Mouse (Mus musculus) heart, adult 8-10 months (tissue): ENCODE results near the gene 4930432K21Rik. TPM values are rescaled to one million over a fixed set of nuclear protein-coding genes. Genes with fewer than 3 reads are reported as not detected.

Experiments used
- DNase-seq: peaks from one replicate; pipeline ENCODE4 v3.0.0; 2022; ENCODE audit warnings: low spot score
- total RNA-seq, 4 experiments: library from RNA; stranded (reverse); gene quantifications; 2 replicates each; pipeline ENCODE4 v1.2.4; 2022

Gene 4930432K21Rik
- total RNA-seq, 4 experiments from 2014 or later: 0.17 to 1.2 (median 0.31) TPM

DNA sequence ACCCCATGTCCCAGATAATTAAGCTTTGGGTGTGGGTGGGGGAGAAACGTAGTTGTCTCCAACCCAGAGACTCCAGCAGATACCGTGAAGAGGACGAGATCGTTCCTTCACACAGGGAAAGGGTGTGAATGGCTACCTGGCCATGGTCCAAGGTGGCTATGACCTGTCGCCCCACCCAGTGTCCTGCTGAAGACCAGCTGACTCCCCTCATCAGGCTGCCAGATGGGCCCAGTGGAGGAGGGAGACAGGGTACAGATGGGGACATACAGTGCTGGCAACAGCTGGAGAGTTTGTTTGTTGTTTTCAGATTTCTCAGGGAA lies 666 bp downstream of the 4930432K21Rik start:
- DNase-seq: no peak

DNA sequence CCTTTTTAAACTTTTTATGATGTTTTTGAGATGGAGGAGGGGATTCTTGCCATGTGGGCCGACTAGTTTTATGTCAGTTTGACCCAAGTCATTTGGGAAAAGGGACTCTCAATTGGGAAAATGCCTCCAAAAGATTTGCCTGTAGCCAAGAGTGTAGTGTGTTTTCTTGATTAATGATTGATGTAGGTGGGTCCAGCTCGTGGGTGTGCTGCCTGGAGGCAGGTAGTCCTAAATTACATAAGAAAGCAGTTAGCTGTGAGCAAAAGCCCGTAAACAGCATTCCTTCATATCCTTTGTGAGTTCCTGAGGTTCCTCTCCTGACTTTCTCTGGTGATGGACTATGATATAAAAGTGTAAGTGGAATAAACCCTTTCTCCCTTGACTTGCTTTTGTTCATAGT lies 1.4 kb downstream of the 4930432K21Rik start:
- no peak for DNase-seq

DNA sequence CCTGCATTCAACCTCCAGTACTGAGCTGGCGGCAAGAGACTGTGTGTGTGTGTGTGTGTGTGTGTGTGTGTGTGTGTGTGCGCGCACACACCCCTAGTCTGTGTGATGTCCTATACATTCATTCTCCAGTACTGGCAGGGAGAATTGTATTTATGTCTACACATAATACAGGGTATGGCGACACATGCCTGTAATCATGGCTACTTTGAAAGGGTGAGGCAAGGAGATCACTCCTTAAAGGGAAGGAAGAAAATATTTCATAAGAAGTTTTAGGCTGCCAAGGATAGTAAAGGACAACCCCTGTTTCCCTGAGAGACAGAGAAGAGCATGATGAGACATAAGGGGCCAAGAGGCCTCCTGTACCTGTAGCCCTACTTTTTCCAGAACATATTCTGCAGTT lies 9.8 kb downstream of the 4930432K21Rik start:
- no peak for DNase-seq

DNA sequence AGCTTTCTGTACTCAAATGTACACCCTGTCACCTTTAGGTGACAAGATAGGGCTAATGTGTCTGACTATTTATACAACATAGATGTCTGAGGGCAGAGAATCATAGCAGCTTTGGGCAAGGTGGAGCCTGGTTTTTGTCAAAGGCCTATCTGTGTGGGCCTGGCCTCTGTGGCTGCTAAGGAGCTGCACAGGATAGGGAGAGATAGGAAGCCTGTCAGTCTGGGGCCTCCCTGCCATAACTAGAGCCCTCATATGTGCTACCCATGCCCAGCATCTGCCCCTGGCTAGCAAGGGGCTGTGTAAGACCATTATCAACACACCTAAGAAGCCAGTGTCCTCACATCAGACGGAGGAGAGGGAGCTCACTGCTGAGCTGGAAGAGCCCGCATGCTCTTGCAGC lies 19.9 kb downstream of the 4930432K21Rik start:
- no peak for DNase-seq

DNA sequence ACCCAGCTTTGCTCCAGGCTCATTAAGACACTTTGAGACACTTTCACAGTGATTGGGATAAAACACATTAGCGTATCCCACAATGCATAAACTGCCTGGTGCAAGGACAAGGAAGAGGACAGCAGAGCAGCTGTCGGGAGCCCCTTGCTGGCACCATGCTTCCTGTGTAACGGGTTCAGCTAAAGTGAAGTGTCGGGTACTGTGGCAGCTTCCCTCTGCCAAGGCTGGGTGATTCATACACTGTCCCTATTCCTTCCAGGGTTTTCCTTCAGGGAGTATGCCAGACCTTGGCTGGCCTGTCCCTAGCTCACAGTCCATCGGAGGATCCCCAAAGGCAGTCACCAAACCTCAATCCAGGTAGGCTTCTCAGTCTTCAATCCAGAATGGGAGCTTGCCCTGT lies 22.3 kb downstream of the 4930432K21Rik start:
- DNase-seq: no peak

DNA sequence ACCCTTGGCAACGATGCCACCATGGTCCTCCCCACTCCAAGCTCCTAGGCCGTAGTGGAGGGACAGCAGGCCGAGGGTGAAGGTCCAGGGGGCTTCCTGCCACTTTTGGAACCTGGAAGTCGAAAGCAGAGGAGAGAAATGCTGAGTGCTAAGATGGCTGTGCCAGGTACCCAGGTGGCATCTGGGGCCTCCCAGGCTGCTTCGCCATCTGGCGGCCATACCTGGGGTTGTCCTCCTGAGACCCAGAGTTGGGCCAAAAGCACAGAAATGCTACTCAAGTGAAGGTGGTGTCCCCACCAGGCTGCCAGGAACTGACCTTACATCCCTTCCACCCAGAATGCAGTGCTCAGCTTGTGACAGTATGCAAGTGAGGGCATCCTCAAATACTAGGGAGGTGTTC lies 26.0 kb downstream of the 4930432K21Rik start:
- no peak for DNase-seq

DNA sequence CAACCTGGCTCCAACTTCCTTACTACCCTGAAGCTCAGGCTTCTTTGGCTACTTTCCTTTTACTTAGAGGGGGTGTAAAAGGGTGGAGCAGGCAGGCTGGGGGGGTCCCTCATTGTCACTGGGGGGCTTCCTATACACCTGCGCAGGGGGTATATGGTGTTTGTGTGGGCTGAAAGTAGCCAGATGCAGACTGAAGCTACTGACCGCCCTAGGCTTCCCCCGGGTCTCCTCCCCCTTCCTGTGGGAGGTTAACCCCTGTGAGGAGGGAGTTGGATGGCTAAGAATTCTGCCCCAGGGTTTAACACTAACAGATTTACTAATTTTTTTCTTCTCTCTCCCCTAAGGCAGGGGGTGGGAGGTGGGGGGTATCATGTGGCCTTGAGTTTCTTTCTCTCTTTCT lies 28.7 kb downstream of the 4930432K21Rik start:
- DNase-seq: no peak

DNA sequence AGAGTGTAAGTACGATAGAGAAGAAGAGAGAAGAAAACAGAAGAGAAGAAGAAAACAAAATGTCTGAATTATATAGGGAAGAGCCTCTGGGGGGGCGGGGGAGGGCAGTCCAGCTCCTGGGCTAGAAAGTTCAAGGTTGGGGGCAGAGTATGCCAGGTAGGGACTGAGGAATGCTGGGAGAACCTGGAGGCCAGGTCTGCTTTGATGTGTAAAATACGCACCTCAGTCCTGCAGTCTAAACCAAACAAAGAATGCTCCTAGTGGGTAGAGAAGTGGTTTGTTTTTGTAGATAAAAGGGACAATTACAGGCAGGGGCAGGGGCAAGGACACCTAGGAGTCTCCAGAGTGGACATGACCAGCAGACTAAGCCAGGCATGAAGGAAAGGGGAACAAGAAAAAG lies 29.6 kb downstream of the 4930432K21Rik start:
- no peak for DNase-seq

DNA sequence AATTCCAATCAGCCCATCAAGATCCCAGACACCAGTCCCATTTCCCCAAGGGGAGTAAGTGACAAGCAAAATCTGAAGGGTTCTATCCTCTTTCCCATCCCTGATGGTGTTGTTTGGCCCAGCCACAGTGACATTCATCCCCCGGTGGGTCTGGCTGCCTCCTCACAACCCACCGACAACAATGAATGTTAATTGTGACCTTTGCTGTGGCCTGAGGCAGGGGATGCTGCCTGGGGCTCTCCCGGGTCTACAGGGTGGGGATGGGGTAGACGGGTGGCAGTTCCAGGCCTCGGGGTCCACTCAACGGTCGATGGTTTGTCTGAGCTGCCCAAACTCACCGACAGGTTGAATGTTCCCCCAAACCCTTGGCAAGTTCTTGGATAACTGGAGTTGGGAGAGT lies 30.8 kb downstream of the 4930432K21Rik start:
- no peak for DNase-seq

DNA sequence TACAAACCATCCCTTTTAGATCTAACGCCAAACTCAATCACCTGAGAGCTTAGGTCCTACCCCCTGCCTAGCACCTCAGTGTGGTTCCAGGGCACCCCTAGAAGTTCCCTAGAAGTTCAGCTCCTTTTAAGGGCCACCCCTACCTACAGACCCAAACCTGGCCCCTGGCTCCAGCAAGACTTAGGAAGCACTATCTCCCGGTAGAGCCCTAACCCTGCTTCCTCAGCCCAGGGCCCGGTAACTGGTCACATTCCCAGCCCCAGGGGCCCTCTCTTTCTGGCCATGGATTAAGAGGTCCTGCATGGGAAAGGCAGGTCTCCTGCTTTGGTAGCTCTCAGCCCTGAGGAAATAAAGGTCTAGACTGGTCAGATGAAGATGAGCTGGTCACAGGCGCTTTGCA lies 32.1 kb downstream of the 4930432K21Rik start:
- no peak for DNase-seq

DNA sequence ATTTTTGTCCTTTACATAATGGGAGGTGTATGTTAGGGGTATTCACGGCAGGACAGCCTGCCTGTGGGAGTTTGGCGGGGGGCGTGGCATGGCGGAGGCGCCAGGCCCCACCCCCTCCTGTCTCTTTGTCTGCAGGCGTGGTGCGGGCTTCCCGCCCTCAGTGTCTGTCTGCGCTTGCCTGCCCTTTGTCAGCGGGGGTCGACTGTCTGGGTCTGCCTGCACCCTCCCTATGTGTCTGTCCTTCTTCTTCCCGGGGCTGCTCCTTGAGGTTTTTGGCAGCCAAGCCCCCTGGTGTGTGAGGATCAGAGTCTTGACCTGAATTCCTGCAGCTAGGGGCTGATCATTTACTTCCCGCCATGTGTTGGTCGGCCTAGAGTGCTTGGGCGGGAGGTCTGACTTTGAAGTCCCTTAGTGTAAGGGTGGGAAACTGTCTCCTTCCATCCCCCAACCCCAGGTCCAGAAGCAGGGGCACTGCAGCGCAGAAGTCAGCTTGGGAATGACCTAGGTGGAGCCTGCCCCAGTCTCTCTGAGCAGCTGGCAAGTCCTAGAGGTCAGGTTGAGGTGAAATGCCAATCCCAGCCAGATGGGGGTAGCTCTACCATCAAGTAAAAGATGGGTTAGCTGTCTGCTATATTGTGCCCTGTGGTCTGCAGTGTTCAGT lies 32.8 kb downstream of the 4930432K21Rik start:
- no peak for DNase-seq

DNA sequence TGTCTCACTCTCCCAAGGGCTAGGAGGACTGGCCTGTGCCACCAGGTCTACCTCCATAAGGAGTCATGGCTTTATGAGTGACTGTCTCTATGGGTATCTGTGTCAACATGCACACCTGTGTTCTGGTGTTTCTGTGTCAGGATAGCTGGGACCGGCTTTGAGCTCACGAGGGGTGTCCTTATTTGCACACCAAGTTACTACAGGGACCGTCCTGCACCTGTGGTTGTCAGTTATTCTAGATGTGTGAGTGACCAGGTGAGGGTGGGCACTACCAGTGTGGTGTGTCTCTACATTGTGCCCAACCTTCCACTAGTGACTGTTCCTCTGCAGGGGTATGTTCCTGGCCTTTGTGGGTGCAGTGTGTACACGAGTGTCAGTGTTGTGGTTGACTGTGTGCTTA lies 35.0 kb downstream of the 4930432K21Rik start:
- DNase-seq: no peak

DNA sequence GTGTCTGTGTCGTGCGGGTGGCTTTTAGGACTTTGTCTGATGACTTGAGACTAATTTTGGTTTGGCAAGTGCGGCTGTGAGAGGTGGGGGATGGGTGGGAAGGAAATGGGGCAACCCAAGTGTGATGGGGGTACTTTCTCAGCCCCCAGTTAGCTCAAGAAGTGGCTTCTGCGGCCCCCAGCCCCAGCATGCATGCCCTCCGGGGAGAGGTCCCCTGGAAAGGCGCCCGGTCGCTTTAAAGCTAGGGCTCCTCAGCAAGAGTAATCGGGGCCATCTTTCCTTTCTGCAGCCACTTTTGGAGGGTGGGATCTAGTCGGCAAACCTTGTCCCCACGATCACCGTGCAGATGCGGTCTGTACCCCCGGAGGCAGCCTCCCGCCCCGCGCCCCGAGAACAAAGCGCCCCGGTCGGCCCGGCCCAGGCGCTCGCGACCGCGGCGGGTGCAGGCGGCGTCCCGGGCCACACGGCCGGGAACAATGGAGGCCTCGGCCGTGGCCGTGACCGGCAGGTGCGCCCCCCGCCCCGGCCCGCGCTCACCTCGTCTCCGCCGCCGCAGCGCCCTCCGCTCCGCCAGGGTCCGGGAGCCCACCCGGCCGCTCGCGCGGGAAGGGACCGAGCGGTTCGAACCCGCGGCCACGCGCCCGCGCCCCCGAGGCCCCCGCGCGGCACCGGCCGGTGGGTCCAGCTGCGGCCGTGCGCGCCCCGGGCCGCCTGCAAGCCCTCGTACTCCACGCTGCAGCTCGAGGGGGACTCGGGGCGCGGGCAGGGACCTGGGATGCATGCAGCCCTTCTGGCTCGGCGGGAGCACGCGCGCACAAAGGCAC lies 35.6 kb downstream of the 4930432K21Rik start:
- no peak for DNase-seq

DNA sequence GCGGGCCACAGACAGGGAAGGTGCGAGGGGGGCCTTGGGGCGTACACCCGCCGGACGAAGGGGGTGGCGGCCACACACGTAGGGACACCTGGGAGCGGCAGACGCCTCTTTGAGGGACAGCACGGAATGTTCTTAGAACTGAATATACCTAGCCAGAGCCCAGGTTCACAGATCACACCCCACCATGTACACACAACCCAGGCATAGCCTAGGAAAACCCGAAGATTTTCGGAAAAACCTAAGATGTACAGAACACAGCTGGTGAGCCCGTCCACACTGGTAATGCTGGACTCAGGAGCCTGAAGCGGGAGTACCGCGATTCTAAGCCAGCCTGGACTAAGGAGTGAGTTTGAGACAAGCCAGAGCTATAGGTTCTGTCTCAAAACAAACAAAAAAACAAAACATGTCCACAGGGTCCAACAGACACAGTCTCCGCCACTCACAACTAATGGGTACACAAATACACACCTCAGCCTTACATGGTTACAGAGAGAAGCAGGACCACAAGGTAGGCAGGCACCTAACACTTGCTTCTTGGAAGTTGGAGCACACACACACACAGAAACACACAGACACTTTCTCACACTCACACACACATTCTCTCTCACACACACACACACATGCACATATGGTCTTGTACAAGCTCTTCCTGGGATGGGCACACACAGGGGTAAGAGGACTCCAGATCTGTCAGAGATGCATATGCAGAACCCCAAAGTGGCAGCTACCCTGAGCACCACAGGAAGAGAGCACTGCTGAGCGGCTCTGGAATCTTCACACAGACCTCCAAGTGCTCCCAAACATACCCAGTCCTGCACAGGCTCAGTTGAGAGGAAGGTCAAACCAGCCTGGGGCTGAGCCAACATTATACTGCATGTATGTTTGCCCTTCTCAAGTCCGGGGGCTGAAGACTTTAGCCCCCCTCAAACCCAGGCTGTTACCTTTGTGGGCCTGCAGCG lies 36.5 kb downstream of the 4930432K21Rik start:
- DNase-seq: no peak

DNA sequence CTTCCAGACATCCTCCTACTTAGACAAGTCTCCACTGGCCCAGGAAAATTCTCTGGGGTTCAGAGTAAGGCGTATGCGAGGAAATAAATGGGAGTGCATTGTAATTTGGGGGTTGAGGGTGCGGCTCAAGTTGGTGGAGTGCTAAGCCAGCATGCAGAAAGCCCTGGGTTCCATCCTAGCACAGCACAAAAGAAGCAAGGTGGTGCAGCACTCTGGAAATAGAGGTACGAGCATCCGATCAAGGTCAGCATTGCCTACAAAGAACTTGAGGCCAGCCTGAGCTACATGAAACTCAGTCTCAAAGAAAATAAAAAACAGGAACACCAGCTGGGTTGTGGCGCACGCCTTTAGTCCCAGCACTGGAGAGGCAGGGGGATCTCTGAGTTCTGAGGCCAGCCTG lies 37.3 kb downstream of the 4930432K21Rik start, which contains the start of gene Nanos3:
Nanos3 (minus strand) TSS at position 101 of the 400 bp plus-strand sequence.
- no peak for DNase-seq

DNA sequence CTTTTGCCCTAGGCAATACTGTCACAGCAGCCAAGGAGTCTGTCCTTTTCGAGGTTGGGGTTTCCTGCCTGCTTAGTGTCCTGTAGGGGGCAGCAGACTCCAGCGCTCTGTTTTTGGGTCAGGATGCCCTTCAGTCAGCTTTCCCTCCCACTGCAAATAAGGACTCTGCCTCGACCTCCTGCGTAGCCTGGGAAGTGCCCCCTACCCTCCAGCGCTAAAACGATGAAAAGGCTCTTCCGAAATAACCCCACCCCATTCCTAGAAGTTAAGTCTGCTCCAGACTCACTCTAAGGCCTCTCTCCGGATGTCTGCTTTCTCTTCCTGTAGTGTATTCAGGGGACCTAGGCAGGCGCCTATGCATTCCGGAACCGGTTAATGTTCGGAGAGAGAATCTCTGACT lies 38.7 kb downstream of the 4930432K21Rik start:
- DNase-seq: peak; percentile 84

DNA sequence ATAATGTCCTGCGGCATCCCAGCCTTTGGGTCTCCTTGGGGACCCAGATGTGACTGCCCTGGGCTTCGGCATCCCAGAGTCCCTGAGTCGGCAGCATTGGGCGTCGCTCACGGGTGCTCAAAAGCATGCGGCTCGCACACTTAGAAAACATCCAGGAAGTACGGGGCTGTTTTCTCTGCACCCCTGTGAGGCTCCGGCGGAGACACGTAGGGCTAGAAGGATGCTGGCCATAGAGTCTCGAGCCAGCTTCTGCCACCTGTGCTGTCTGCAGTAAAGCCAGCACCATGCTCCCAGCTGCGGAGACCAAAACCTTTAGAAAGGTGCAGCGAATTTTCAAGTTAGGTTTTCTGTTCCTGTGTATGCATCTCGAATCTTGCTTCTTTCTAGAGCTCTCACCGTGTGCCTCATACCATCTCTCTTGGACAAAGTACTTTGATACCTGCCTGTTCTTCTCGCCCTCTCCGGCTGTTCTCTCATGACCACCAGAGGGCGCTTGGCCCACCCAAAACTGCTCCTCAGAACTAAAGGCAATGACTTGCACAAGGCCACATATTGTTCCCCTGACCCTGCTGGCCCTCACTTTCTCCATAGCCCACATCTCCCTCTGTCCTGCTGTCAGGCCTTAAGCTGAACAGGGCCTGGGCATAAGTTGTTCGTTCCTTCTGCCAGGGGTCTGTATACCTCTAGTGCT lies 39.4 kb downstream of the 4930432K21Rik start:
- peak; percentile 76 for DNase-seq

DNA sequence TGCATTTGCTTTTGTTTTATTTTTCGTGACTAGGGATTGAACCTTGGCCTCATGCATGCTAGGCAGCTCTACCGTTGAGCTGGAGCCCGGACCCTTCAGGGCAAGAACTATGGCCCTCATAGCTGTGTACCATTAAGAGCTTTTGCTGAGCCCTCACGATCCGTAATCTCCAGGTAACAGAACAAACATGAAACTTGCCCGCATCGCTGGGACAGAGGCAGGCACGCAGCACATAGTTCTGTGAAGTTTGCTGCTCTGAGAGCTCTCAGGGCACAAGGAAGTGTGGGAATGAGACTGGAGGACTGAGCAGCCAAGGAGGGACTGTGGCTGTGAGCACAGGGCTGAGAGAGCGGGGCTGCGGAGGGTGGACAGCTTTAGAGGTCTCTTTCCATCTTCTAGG lies 40.8 kb downstream of the 4930432K21Rik start:
- DNase-seq: no peak

DNA sequence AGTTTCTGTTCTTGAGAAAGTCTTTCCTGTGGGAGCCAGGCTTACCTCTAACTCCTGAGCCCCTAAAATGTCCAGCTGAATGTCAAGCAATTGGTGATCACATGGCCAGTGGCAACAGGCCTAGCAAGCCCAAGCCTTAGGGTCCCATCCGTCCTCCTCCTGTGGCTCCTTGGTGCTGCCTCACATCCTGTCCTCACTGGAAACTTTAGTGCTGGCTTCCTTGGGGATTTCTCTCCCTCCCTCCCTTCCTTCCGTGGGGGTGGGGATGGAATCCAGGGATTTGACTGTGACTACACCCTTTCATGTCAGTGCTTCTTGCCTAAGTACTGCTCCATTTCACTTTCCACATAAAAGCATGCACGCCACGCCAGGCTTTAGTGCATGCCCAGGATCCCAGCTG lies 41.8 kb downstream of the 4930432K21Rik start:
- peak; percentile 92 for DNase-seq

DNA sequence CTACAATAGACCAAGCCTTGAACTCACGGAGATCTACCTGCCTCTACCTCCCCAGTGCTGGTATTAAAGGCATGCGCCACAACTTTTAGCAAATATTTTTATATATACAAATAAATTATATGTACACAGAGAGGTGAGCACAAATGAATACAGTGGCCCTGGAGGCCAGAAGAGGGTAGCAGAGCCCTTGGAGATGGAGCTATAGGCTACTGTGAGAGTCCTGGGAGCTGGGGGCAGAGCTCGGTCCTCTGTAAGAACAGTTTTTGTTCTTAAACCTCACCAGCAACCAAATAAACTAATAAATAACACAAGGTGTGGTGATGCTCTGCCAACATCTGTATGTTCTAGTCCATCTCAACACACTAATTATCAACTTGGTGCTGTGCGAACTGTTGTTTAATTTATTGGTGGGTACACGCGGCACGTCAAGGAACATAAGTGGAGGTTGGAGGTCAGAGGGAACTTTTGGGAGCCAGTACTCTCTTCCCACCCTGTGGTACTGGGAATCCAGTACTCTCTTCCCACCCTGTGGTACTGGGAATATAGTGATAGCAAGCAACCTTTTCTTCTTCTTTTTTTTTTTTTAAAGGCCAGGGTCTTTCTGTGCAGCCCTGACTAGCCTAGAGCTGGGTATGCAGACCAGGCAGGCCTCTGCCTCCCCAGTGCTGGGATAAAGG lies 42.5 kb downstream of the 4930432K21Rik start:
- DNase-seq: no peak

DNA sequence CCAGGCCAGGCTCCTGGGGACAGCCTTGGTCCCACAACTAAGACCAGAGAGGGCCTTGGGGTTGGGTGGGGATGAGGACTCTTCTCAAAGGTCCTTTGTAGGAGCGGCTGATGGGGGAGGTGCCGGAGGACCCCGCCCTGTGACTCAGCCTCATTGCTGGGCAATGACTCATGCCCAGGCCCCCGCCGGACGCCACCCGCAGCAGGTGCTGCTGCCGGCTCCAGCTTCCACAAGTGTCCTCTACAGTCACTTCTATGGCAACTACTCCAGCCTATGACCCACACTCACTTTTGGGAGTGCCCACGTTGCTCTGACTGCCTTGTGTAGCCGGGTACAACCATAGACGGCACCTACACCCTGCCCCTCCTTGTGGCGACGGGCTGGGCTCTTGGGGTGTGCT lies 44.2 kb downstream of the 4930432K21Rik start:
- DNase-seq: peak; percentile 86
